Mouse (Mus musculus) stomach, postnatal 0 days (tissue): Measurements from ENCODE around the gene Ank3.

Experiments used
- CTCF ChIP-seq: IDR thresholded peaks from 2 replicates; pipeline ENCODE4 v1.5.1; 2016; ENCODE audit warnings: antibody characterized with exemption, low read depth, mild to moderate bottlenecking, moderate library complexity
- EP300 ChIP-seq: optimal IDR thresholded peaks from 2 replicates; pipeline ENCODE3; 2016; ENCODE audit warnings: antibody characterized with exemption

DNA sequence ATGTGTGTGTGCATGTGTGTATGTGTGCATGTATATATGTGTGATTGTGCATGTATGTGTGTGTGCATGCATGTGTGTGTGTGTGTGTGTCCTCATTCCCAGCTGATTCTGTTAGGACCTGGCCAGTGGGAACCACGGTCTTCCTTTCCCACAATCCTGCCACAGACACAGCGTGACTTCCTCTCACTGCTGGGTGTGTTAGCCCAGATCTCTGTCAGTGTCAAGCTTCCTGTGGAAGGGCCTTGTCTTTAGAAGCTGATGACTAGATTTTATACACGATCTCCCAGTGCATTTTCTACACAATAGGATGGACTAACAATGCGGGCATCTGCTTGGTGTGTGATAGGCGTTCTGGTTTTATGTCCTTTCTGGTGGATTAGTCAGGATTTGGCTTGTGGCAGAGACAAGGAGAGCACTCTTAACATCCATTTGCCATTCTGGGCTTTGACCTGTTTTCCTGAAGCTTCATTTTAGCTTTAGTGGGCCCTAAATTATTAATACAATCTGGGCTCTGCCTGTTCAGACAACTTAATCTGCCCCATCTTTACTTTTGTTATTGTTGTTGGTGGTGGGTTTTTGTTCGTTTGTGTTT, 322.4 kb downstream of the Ank3 start:
- TF ChIP-seq CTCF = no peak
- TF ChIP-seq EP300 = no peak
